Mouse (Mus musculus): Measurements from ENCODE around the gene Fxr1. TPM values are rescaled to one million over a fixed set of nuclear protein-coding genes. Genes with fewer than 3 reads are reported as not detected.
"Not testable (repeated sequence)": the region's sequence is repeated elsewhere in the genome, so short reads cannot be mapped to it uniquely, and the experiment has no call there.

The Fxr1 gene
- polyA plus RNA-seq, 1 experiment from 2014 or later, result 66.4 TPM

- Histone ChIP-seq H3K4me1 (ENCODE audit: control insufficient read depth, insufficient read depth, low read length) (peaks cover 4% of the 10 kb centered on the region; the same call in 1 of the 2 replicates), H3K9me3 (ENCODE audit: control insufficient read depth, low read length) (no peaks in the 10 kb centered on the region), H3K27ac (ENCODE audit: low read depth, low read length) (no peak overlapping the region), H3K9ac (ENCODE audit: low read depth, low read length) (no peak overlapping the region), H3K4me2 (replicated peaks; ENCODE audit: low read depth, low read length) (no peak overlapping the region), H3K36me3 (ENCODE audit: control insufficient read depth, insufficient read depth, low read length) (no peaks in the 10 kb centered on the region), H3K27me3 (ENCODE audit: control insufficient read depth, insufficient read depth, low read length) (no peaks in the 10 kb centered on the region), H3K4me3 (ENCODE audit: low read length) (no peak overlapping the region)
- ATAC-seq (ENCODE audit: low FRiP score, low TSS enrichment), result no peak
- WGBS, result 81% methylated on average over 3 of the region's 3 CpGs
Observed at GRCm38 (mm10) chr3:34033720-34034364, 14.1 kb downstream of the Fxr1 start.

GRCm38 (mm10) chr3:34034803-34035202 is 15.1 kb downstream of the Fxr1 start:
- no peak overlapping the region for H3K9ac ChIP-seq (ENCODE audit: low read depth, low read length)
- no peaks in the 10 kb centered on the region for H3K27me3 ChIP-seq (ENCODE audit: control insufficient read depth, insufficient read depth, low read length)
- H3K27ac ChIP-seq (ENCODE audit: low read depth, low read length), result no peak overlapping the region
- H3K36me3 ChIP-seq (ENCODE audit: control insufficient read depth, insufficient read depth, low read length), result no peaks in the 10 kb centered on the region
- no peak overlapping the region for H3K4me2 ChIP-seq (replicated peaks; ENCODE audit: low read depth, low read length)
- WGBS, result 92% methylated on average over 1 of the region's 1 CpGs
- H3K4me3 ChIP-seq (ENCODE audit: low read length), result no peak overlapping the region
- peaks cover 4% of the 10 kb centered on the region; the same call in 1 of the 2 replicates for H3K4me1 ChIP-seq (ENCODE audit: control insufficient read depth, insufficient read depth, low read length)
- no peaks in the 10 kb centered on the region for H3K9me3 ChIP-seq (ENCODE audit: control insufficient read depth, low read length)
- ATAC-seq (ENCODE audit: low FRiP score, low TSS enrichment), result no peak

- Histone ChIP-seq H3K4me2 (replicated peaks; ENCODE audit: low read depth, low read length) (no peak overlapping the region), H3K27me3 (ENCODE audit: control insufficient read depth, insufficient read depth, low read length) (no peaks in the 10 kb centered on the region), H3K9ac (ENCODE audit: low read depth, low read length) (no peak overlapping the region), H3K9me3 (ENCODE audit: control insufficient read depth, low read length) (no peaks in the 10 kb centered on the region), H3K4me1 (ENCODE audit: control insufficient read depth, insufficient read depth, low read length) (peaks cover 4% of the 10 kb centered on the region; the same call in 1 of the 2 replicates), H3K4me3 (ENCODE audit: low read length) (no peak overlapping the region), H3K27ac (ENCODE audit: low read depth, low read length) (no peak overlapping the region), H3K36me3 (ENCODE audit: control insufficient read depth, insufficient read depth, low read length) (no peaks in the 10 kb centered on the region; the same call in 1 of the 2 replicates)
- 88% methylated on average over 3 of the region's 3 CpGs for WGBS
- ATAC-seq (ENCODE audit: low FRiP score, low TSS enrichment), result no peak
Observed at GRCm38 (mm10) chr3:34035706-34036105, 16.0 kb downstream of the Fxr1 start.

GRCm38 (mm10) chr3:34041990-34042389 is 22.2 kb downstream of the Fxr1 start:
- H3K4me3 ChIP-seq (ENCODE audit: low read length), result no peak overlapping the region
- H3K4me2 ChIP-seq (replicated peaks; ENCODE audit: low read depth, low read length), result no peak overlapping the region
- no peak overlapping the region for H3K27ac ChIP-seq (ENCODE audit: low read depth, low read length)
- H3K4me1 ChIP-seq (ENCODE audit: control insufficient read depth, insufficient read depth, low read length), result no peaks in the 10 kb centered on the region; the same call in 1 of the 2 replicates
- H3K36me3 ChIP-seq (ENCODE audit: control insufficient read depth, insufficient read depth, low read length), result peaks cover 29% of the 10 kb centered on the region; the same call in 1 of the 2 replicates
- no peaks in the 10 kb centered on the region for H3K9me3 ChIP-seq (ENCODE audit: control insufficient read depth, low read length)
- H3K27me3 ChIP-seq (ENCODE audit: control insufficient read depth, insufficient read depth, low read length), result no peaks in the 10 kb centered on the region
- no peak for ATAC-seq (ENCODE audit: low FRiP score, low TSS enrichment)
- 90% methylated on average over 4 of the region's 4 CpGs for WGBS
- H3K9ac ChIP-seq (ENCODE audit: low read depth, low read length), result no peak overlapping the region

- H3K9me3 ChIP-seq (ENCODE audit: control insufficient read depth, low read length), result no peaks in the 10 kb centered on the region
- no peak overlapping the region for H3K27ac ChIP-seq (ENCODE audit: low read depth, low read length)
- no peaks in the 10 kb centered on the region for H3K27me3 ChIP-seq (ENCODE audit: control insufficient read depth, insufficient read depth, low read length)
- no peak for ATAC-seq (ENCODE audit: low FRiP score, low TSS enrichment)
- no peak overlapping the region for H3K9ac ChIP-seq (ENCODE audit: low read depth, low read length)
- 94% methylated on average over 2 of the region's 2 CpGs for WGBS
- no peak overlapping the region for H3K4me2 ChIP-seq (replicated peaks; ENCODE audit: low read depth, low read length)
- H3K36me3 ChIP-seq (ENCODE audit: control insufficient read depth, insufficient read depth, low read length), result peaks cover 67% of the 10 kb centered on the region
- no peaks in the 10 kb centered on the region for H3K4me1 ChIP-seq (ENCODE audit: control insufficient read depth, insufficient read depth, low read length)
- no peak overlapping the region for H3K4me3 ChIP-seq (ENCODE audit: low read length)
Observed at GRCm38 (mm10) chr3:34062352-34062751, 42.6 kb downstream of the Fxr1 start.

- H3K36me3 ChIP-seq (ENCODE audit: control insufficient read depth, insufficient read depth, low read length), result peaks cover 66% of the 10 kb centered on the region
- H3K4me1 ChIP-seq (ENCODE audit: control insufficient read depth, insufficient read depth, low read length); H3K27me3 ChIP-seq (ENCODE audit: control insufficient read depth, insufficient read depth, low read length); H3K27ac ChIP-seq (ENCODE audit: low read depth, low read length); H3K4me3 ChIP-seq (ENCODE audit: low read length); H3K4me2 ChIP-seq (replicated peaks; ENCODE audit: low read depth, low read length); H3K9me3 ChIP-seq (ENCODE audit: control insufficient read depth, low read length); H3K9ac ChIP-seq (ENCODE audit: low read depth, low read length); ATAC-seq (ENCODE audit: low FRiP score, low TSS enrichment): not testable (repeated sequence)
- 91% methylated on average over 7 of the region's 7 CpGs for WGBS
Observed at GRCm38 (mm10) chr3:34068943-34069342, 49.2 kb downstream of the Fxr1 start.

- Histone ChIP-seq H3K4me2 (replicated peaks; ENCODE audit: low read depth, low read length) (no peak overlapping the region), H3K4me3 (ENCODE audit: low read length) (no peak overlapping the region), H3K9ac (ENCODE audit: low read depth, low read length) (no peak overlapping the region), H3K36me3 (ENCODE audit: control insufficient read depth, insufficient read depth, low read length) (peaks cover 57% of the 10 kb centered on the region), H3K4me1 (ENCODE audit: control insufficient read depth, insufficient read depth, low read length) (no peaks in the 10 kb centered on the region), H3K27me3 (ENCODE audit: control insufficient read depth, insufficient read depth, low read length) (no peaks in the 10 kb centered on the region), H3K27ac (ENCODE audit: low read depth, low read length) (no peak overlapping the region), H3K9me3 (ENCODE audit: control insufficient read depth, low read length) (no peaks in the 10 kb centered on the region)
- 93% methylated on average over 6 of the region's 6 CpGs for WGBS
- ATAC-seq (ENCODE audit: low FRiP score, low TSS enrichment), result no peak
Observed at GRCm38 (mm10) chr3:34072726-34073125, 53.0 kb downstream of the Fxr1 start.

- no peaks in the 10 kb centered on the region for H3K9me3 ChIP-seq (ENCODE audit: control insufficient read depth, low read length)
- H3K9ac ChIP-seq (ENCODE audit: low read depth, low read length), result no peak overlapping the region
- H3K4me3 ChIP-seq (ENCODE audit: low read length), result no peak overlapping the region
- H3K36me3 ChIP-seq (ENCODE audit: control insufficient read depth, insufficient read depth, low read length), result peaks cover 41% of the 10 kb centered on the region
- no peak overlapping the region for H3K4me2 ChIP-seq (replicated peaks; ENCODE audit: low read depth, low read length)
- no peak overlapping the region for H3K27ac ChIP-seq (ENCODE audit: low read depth, low read length)
- no peaks in the 10 kb centered on the region for H3K27me3 ChIP-seq (ENCODE audit: control insufficient read depth, insufficient read depth, low read length)
- WGBS, result 62% methylated on average over 6 of the region's 6 CpGs
- no peak for ATAC-seq (ENCODE audit: low FRiP score, low TSS enrichment)
- H3K4me1 ChIP-seq (ENCODE audit: control insufficient read depth, insufficient read depth, low read length), result 0 out of 2 replicates have a peak, but pooled peaks cover 3% of the 10 kb centered on the region
Observed at GRCm38 (mm10) chr3:34076058-34076759, 56.5 kb downstream of the Fxr1 start.
